Mouse (Mus musculus): ENCODE data around the gene Atp5c1. TPM values are rescaled to one million over a fixed set of nuclear protein-coding genes. Genes with fewer than 3 reads are reported as not detected.

Atp5c1 gene
- polyA plus RNA-seq, 1 experiment from 2014 or later = 297 TPM

Other genes starting within 250 kb of the Atp5c1 start
- gene 4930412O13Rik, start 199.3 kb downstream of the Atp5c1 start, polyA plus RNA-seq (2015; fragmentation: Nextera tagmentation; extraction: Ambion mirVana) = not detected in 2 replicates
- not detected in 2 replicates for gene 9230102O04Rik, start 191.0 kb downstream of the Atp5c1 start, polyA plus RNA-seq (2015; fragmentation: Nextera tagmentation; extraction: Ambion mirVana)
- gene Gata3, start 190.5 kb downstream of the Atp5c1 start, polyA plus RNA-seq (2015; fragmentation: Nextera tagmentation; extraction: Ambion mirVana) = 0.97 and 1.1 TPM in 2 replicates
- gene Taf3, start 31.9 kb downstream of the Atp5c1 start, polyA plus RNA-seq (2015; fragmentation: Nextera tagmentation; extraction: Ambion mirVana) = 5.7 and 6.1 TPM in 2 replicates
- 13.5 and 13.8 TPM in 2 replicates for gene Kin, start 83 bp upstream of the Atp5c1 start, polyA plus RNA-seq (2015; fragmentation: Nextera tagmentation; extraction: Ambion mirVana)
- gene Itih2, start 50.9 kb upstream of the Atp5c1 start, polyA plus RNA-seq (2015; fragmentation: Nextera tagmentation; extraction: Ambion mirVana) = 405 and 429 TPM in 2 replicates
- 3.2 and 4.0 TPM in 2 replicates for gene Itih5, start 73.1 kb upstream of the Atp5c1 start, polyA plus RNA-seq (2015; fragmentation: Nextera tagmentation; extraction: Ambion mirVana)

All from liver, embryonic 16.5 days (tissue).